Mouse (Mus musculus): ENCODE data around the gene 9530068E07Rik. TPM values are rescaled to one million over a fixed set of nuclear protein-coding genes. Genes with fewer than 3 reads are reported as not detected.
"Not testable (repeated sequence)": the region's sequence is repeated elsewhere in the genome, so short reads cannot be mapped to it uniquely, and the experiment has no call there.

Gene 9530068E07Rik
- 193 and 201 TPM in 2 replicates for polyA plus RNA-seq (2015; fragmentation: Nextera tagmentation; extraction: Ambion mirVana)

DNA sequence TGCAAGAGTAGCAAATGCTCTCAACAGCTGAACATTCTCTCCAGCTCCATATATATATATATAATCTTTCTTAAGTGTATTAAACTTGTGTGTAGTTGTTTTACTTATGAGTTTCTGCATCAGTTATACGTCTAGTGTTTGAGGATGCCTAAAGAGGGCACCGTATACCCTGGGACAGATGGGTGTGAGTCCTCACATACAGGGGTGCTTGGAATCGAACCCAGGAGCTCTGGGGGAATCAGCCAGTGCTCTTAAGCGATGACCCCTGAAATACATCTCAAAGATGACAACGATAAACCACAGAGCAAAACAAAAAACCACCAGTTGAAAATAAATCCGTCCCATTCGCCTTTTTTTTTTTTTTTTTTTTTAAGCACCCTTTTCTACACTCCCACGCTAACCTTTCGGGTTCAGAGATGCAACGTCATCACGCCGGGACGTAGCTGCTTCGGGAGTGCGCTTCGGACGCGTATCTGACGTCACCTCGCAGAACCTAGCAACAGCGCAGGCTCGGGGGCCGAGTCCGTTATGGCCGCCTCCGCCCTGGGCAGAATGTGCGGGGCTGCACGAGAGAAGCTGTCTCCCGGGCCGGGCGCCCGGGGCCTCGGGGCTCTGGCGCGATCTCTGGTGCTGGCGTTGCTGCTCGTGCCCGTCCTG, at the start of gene 9530068E07Rik:
Gene 9530068E07Rik (plus strand): TSS at position 489 of the 657 bp plus-strand sequence.
- peaks cover 27% of the 10 kb centered on the region for H3K4me1 ChIP-seq
- peak within 1 kb of the TSS; percentile 97 for H3K27ac ChIP-seq (replicated peaks)
- no peaks in the 10 kb centered on the region for H3K9me3 ChIP-seq
- H3K4me3 ChIP-seq, result peak within 1 kb of the TSS; percentile 97
- 2% methylated on average over 38 of the region's 38 CpGs for WGBS
- no peaks in the 10 kb centered on the region for H3K27me3 ChIP-seq (replicated peaks)
- H3K4me2 ChIP-seq, result peak within 1 kb of the TSS; percentile 80
- peaks cover 19% of the 10 kb centered on the region for H3K36me3 ChIP-seq
- peak within 1 kb of the TSS; percentile 98 for H3K9ac ChIP-seq
- ATAC-seq (ENCODE audit: extremely low read depth, insufficient number of reproducible peaks, low FRiP score, low TSS enrichment), result peak; percentile 91

DNA sequence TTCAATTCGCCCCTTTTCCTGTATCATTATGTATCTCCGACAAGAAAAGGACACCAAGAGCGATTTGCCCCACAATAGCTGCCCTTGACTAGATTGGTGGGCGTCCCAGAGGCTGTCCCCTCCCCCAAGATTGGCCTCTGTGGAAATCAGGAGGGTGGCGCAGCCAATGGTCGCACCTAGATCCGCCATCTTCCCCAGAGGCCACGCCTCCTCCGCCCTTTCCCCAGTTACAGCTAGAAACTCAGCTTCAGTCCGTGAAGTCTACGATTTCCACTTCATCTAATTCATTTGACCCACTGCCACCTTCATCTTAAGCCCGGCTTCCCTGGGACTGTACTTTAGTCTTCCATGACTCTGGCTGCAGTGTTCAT, 49.6 kb upstream of the 9530068E07Rik start:
- Histone ChIP-seq H3K4me1 (peaks cover 14% of the 10 kb centered on the region), H3K4me3 (peak overlapping the region; percentile 46), H3K36me3 (no peaks in the 10 kb centered on the region), H3K27me3 (replicated peaks) (no peaks in the 10 kb centered on the region), H3K9me3 (peaks cover 3% of the 10 kb centered on the region; the same call in 1 of the 2 replicates), H3K9ac (peak overlapping the region; percentile 60; the same call in 1 of the 2 replicates), H3K4me2 (peak overlapping the region; percentile 69), H3K27ac (replicated peaks) (peak overlapping the region; percentile 42)
- WGBS, result 5% methylated on average over 12 of the region's 12 CpGs
- no peak for ATAC-seq (ENCODE audit: extremely low read depth, insufficient number of reproducible peaks, low FRiP score, low TSS enrichment)

DNA sequence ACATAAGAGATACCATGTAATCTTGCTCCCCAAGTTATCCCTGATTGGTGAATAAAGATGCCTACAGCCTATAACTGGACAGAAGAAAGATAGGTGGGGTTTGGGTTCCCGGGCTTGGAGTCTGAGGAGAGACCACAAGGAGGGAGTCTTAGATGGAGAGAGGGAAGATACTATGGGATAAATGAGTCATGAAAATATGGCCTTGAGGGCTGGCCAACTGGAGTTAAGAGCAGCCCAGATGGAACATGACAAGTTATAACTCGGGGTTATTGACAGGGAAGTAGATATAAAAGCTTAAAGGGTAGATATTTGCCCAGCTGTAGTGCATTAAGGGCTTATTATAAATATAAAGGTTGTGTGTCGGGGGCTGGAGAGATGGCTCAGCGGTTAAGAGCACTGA, 48.1 kb upstream of the 9530068E07Rik start:
- Histone ChIP-seq H3K4me1 (peaks cover 14% of the 10 kb centered on the region), H3K27me3 (replicated peaks) (no peaks in the 10 kb centered on the region), H3K4me2 (no peak overlapping the region), H3K9ac (no peak overlapping the region), H3K36me3 (no peaks in the 10 kb centered on the region), H3K9me3 (peaks cover 3% of the 10 kb centered on the region; the same call in 1 of the 2 replicates), H3K4me3 (no peak overlapping the region), H3K27ac (replicated peaks) (no peak overlapping the region)
- WGBS, result 73% methylated on average over 4 of the region's 4 CpGs
- ATAC-seq (ENCODE audit: extremely low read depth, insufficient number of reproducible peaks, low FRiP score, low TSS enrichment), result no peak

DNA sequence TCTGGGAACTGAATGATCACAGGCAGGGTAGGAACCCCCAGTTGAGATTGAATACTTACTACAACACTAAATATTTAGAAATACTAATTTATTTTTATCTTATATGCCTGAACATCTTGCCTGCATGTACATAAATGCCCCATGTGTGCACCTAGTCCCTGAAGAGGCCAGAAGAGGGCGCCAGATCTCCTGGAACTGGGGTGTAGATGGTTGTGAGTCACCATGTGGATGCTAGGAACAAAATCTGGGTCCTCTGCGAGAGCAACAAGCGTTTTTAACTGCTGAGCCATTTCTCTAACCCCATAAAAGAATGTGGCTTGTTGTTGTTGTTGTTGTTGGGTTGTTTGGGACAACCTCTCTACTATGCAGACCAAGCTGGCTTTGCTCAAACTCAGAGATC, 47.5 kb upstream of the 9530068E07Rik start:
- Histone ChIP-seq H3K4me1 (peaks cover 14% of the 10 kb centered on the region), H3K4me3 (no peak overlapping the region), H3K27ac (replicated peaks) (no peak overlapping the region), H3K9me3 (peaks cover 3% of the 10 kb centered on the region; the same call in 1 of the 2 replicates), H3K4me2 (no peak overlapping the region), H3K9ac (no peak overlapping the region), H3K27me3 (replicated peaks) (no peaks in the 10 kb centered on the region), H3K36me3 (no peaks in the 10 kb centered on the region)
- WGBS, result 69% methylated on average over 3 of the region's 3 CpGs
- no peak for ATAC-seq (ENCODE audit: extremely low read depth, insufficient number of reproducible peaks, low FRiP score, low TSS enrichment)

DNA sequence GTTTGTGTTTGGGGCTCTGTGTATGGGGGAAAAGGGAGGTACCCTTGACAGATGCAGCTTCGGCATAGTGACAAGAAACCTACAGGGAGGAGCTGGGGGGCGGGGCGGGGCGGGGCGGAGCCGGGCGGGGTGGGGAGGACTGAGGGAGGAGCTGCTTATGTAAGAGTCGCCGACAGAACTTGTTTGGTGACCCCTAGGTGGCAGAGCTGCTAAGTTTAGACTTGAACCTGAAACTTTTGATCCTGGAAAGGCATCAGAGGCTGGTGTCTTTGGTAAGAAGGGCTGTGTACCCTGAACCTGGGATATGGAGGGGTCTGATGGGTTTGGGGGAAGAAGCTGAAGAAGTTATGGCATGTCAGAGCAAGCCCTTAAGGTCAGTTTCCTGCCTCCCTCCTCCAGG, 45.3 kb upstream of the 9530068E07Rik start:
- H3K9ac ChIP-seq, result no peak overlapping the region
- no peak overlapping the region for H3K4me3 ChIP-seq
- ATAC-seq (ENCODE audit: extremely low read depth, insufficient number of reproducible peaks, low FRiP score, low TSS enrichment), result no peak; the same call in 1 of the 2 replicates
- H3K4me2 ChIP-seq, result peak overlapping the region; percentile 13; the same call in 1 of the 2 replicates
- WGBS, result 2% methylated on average over 9 of the region's 9 CpGs
- no peaks in the 10 kb centered on the region for H3K36me3 ChIP-seq
- no peaks in the 10 kb centered on the region for H3K27me3 ChIP-seq (replicated peaks)
- H3K27ac ChIP-seq (replicated peaks), result no peak overlapping the region
- H3K9me3 ChIP-seq, result peaks cover 7% of the 10 kb centered on the region; the same call in 1 of the 2 replicates
- peaks cover 12% of the 10 kb centered on the region for H3K4me1 ChIP-seq

DNA sequence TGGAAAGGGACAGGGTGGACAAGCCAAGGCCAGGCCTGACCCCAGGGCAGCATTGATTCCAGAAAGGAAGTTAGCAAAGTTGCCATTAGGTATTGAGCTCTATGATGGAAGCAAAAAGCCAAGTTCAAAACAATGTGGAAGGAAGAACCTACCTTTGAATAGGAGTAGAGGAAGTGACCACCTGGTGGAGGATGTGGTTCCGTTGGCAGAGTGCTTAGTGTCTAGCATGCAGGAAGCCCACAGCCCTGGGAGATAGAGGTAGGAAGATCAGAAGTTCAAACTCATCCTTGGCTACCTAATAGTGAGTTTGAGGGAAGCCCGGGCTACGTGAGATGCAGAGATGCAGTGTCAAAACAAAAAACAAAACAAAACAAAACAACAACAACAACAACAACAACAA, 44.0 kb upstream of the 9530068E07Rik start:
- 87% methylated on average over 3 of the region's 3 CpGs for WGBS

DNA sequence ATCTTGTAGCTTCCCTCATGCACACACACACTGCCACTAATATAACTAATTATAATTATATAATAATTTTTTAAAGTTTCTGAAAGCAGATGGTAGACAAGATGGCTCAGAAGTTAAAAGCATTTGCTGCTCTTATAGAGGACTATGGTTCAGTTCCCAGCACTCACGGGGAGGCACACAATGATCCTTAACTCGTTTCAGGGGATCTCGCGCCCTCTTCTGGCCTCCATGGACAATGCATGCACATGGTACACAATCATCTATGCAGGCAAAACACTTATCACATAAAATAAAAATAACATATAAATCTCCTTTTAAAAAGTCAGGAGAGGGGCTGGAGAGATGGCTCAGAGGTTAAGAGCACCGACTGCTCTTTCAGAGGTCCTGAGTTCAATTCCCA, 41.6 kb upstream of the 9530068E07Rik start:
- Histone ChIP-seq H3K27ac (replicated peaks) (no peak overlapping the region), H3K4me1 (peaks cover 11% of the 10 kb centered on the region), H3K4me3 (no peak overlapping the region), H3K27me3 (replicated peaks) (no peaks in the 10 kb centered on the region), H3K4me2 (no peak overlapping the region), H3K9ac (no peak overlapping the region), H3K36me3 (no peaks in the 10 kb centered on the region), H3K9me3 (0 out of 2 replicates have a peak, but pooled peaks cover 3% of the 10 kb centered on the region)
- ATAC-seq (ENCODE audit: extremely low read depth, insufficient number of reproducible peaks, low FRiP score, low TSS enrichment), result no peak
- WGBS, result 78% methylated on average over 5 of the region's 5 CpGs

More for the DNA sequence above, 44.0 kb upstream of the 9530068E07Rik start:
- no peak for ATAC-seq (ENCODE audit: extremely low read depth, insufficient number of reproducible peaks, low FRiP score, low TSS enrichment)
- H3K4me2 ChIP-seq, result no peak overlapping the region
- H3K27me3 ChIP-seq (replicated peaks), result no peaks in the 10 kb centered on the region
- no peak overlapping the region for H3K4me3 ChIP-seq
- H3K9ac ChIP-seq, result no peak overlapping the region
- 0 out of 2 replicates have a peak, but pooled peaks cover 3% of the 10 kb centered on the region for H3K4me1 ChIP-seq
- no peak overlapping the region for H3K27ac ChIP-seq (replicated peaks)
- peaks cover 7% of the 10 kb centered on the region; the same call in 1 of the 2 replicates for H3K9me3 ChIP-seq
- H3K36me3 ChIP-seq, result no peaks in the 10 kb centered on the region

DNA sequence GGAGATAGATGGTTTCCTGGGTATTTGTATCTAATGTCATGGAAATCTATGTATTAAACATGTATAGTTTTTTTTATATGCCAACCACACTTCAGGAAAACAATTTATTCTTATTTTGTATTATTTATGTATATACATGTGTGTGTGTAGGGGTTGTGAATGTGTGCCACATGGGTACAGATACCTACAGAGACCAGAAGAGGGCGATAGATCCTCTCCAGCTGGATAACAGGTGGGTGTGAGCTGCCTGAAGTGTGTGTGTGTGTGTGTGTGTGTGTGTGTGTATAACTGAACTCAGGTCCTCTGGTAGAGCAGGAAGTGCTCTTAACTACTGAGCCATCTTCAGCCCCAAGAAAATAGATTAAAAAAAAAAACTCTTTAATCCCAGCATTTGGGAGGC, 40.6 kb upstream of the 9530068E07Rik start:
- H3K9ac ChIP-seq, result no peak overlapping the region
- H3K27ac ChIP-seq (replicated peaks), result no peak overlapping the region
- no peaks in the 10 kb centered on the region for H3K36me3 ChIP-seq
- H3K27me3 ChIP-seq (replicated peaks), result no peaks in the 10 kb centered on the region
- peaks cover 16% of the 10 kb centered on the region for H3K4me1 ChIP-seq
- H3K4me2 ChIP-seq, result no peak overlapping the region
- H3K9me3 ChIP-seq, result 0 out of 2 replicates have a peak, but pooled peaks cover 3% of the 10 kb centered on the region
- no peak overlapping the region for H3K4me3 ChIP-seq
- WGBS, result 81% methylated on average over 1 of the region's 1 CpGs
- ATAC-seq (ENCODE audit: extremely low read depth, insufficient number of reproducible peaks, low FRiP score, low TSS enrichment), result no peak

DNA sequence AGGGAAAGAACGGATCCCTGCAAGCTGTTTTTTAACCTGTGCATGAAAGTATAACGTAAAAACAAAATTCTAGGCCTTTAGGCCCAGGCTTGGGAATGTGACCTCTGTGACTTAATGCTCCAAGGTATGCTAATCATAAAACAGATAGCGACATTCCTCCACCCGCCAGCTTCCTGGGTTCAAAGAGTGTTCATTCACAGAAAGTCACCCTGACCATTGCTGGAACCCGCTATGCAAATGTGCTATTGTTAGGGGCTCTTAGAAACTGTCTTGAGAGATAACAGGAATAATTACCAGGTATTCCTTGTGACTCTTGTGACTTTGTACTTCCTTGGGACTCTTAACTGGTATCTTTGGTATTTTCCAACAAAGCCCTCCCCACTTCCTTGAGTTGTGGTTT, 39.1 kb upstream of the 9530068E07Rik start:
- H3K27me3 ChIP-seq (replicated peaks); H3K4me2 ChIP-seq; ATAC-seq (ENCODE audit: extremely low read depth, insufficient number of reproducible peaks, low FRiP score, low TSS enrichment); H3K27ac ChIP-seq (replicated peaks); H3K36me3 ChIP-seq; H3K4me3 ChIP-seq; H3K9me3 ChIP-seq; H3K9ac ChIP-seq: not testable (repeated sequence)
- peaks cover 16% of the 10 kb centered on the region for H3K4me1 ChIP-seq
- WGBS, result 88% methylated on average over 5 of the region's 5 CpGs

DNA sequence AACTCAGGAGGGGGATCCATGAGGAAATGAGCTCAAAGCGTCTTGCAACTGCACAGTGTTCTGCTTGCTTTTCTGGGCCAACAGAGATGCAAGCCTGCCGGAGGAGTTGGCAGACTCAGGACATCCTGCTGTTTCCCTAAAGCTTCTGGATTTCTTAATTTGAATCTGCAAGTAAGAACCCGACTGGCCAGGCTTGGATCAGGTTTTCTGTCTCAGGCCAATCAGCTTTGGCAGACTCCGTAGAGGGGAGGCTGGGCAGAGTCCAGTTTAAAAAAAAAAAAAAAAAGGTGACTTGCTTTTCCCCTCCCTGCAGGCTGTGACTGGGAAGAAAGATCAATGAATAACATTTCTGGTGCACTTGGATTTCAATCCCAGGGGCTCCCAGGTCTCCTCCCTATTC, 37.7 kb upstream of the 9530068E07Rik start:
- peaks cover 31% of the 10 kb centered on the region for H3K4me1 ChIP-seq
- H3K4me2 ChIP-seq, result peak overlapping the region; percentile 32; the same call in 1 of the 2 replicates
- H3K4me3 ChIP-seq, result peak overlapping the region; percentile 17; the same call in 1 of the 2 replicates
- 55% methylated on average over 4 of the region's 4 CpGs for WGBS
- H3K27ac ChIP-seq (replicated peaks), result no peak overlapping the region
- 0 out of 2 replicates have a peak, but pooled peaks cover 3% of the 10 kb centered on the region for H3K9me3 ChIP-seq
- no peak overlapping the region for H3K9ac ChIP-seq
- no peaks in the 10 kb centered on the region for H3K36me3 ChIP-seq
- no peaks in the 10 kb centered on the region for H3K27me3 ChIP-seq (replicated peaks)
- no peak for ATAC-seq (ENCODE audit: extremely low read depth, insufficient number of reproducible peaks, low FRiP score, low TSS enrichment)

DNA sequence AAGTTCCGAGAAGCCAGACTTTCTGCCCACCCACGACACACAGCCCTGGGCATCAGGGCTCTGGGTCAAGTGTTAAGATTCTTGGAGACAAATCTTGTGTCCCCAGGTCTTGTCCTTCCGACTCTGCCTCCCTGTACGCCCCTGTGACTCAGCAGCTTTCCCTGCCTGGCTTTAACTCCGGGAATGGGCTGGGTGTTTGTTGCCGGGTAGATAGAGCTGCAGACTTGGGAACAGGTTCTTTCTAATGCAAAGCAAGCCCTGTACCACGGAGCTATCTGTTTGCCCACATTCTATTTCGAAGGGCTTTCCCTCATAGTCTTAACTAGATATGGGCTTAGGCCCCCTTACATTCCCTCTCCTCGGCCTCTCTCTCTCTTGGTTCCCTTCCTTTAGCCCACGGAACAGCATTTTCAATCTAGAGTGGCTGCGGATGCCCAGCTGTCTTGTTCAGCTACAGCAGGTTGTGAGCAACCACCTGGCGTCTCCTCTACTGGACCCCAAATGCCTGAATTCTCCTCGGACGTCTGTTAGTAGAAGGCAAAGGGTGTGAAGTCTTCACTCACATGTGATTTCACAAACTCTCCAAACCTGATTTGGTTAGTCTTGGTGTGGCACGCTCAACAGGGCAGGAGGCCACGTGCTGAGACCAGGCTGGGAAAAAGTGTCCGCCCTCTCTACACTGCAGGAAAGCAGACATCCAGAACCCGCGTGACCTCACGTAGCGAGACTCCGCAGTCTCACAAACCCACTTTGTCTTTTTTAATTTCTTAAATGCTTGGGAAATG, 36.4 kb upstream of the 9530068E07Rik start:
- 13% methylated on average over 22 of the region's 22 CpGs for WGBS
- H3K27me3 ChIP-seq (replicated peaks), result no peaks in the 10 kb centered on the region
- H3K4me1 ChIP-seq, result peaks cover 44% of the 10 kb centered on the region
- ATAC-seq (ENCODE audit: extremely low read depth, insufficient number of reproducible peaks, low FRiP score, low TSS enrichment), result no peak
- H3K4me3 ChIP-seq, result peak overlapping the region; percentile 99
- 0 out of 2 replicates have a peak, but pooled peaks cover 3% of the 10 kb centered on the region for H3K9me3 ChIP-seq
- H3K9ac ChIP-seq, result peak overlapping the region; percentile 100
- H3K27ac ChIP-seq (replicated peaks), result peak overlapping the region; percentile 99
- H3K36me3 ChIP-seq, result no peaks in the 10 kb centered on the region
- H3K4me2 ChIP-seq, result peak overlapping the region; percentile 71

Data from heart, embryonic 13.5 days (tissue).